Mouse (Mus musculus): Measurements from ENCODE around the gene Pam. TPM values are rescaled to one million over a fixed set of nuclear protein-coding genes. Genes with fewer than 3 reads are reported as not detected.
A peak's percentile ranks its signal among the peaks of the same experiment; 100 is the strongest.

The Pam gene
- polyA plus RNA-seq, 1 experiment from 2014 or later: 21.5 TPM

DNA sequence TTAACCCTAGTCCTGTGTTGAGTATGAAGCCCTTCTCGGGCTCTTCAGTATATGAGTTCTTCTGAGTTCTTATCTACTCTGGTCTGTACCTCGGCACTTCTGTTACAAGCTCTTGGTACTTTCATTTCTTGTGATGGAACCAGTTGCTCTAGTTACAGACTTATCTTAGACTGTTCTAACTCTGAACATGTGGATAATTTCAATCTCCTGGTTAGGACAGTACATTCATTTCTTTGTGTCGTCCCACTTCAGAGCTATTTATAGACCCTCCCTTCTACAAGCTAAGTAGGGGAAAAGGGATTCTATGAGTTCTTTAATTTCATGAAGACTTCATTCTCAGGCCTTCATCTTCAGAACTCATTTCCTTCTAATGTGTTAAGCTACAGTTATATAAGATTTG, 307.8 kb downstream of the Pam start:
- ATAC-seq (replicated peaks; ENCODE audit: low FRiP score) (no peak), DNase-seq (ENCODE audit: low spot score) (no peak)
- Histone ChIP-seq H3K4me2 (ENCODE audit: low read depth, low read length, severe bottlenecking) (no peak overlapping the region), H3K4me3 (ENCODE audit: low read depth, low read length) (no peak overlapping the region), H3K27me3 (ENCODE audit: control insufficient read depth, insufficient read depth, low read length) (no peaks in the 10 kb centered on the region), H3K4me1 (replicated peaks; ENCODE audit: control insufficient read depth, insufficient read depth, low read length) (no peaks in the 10 kb centered on the region), H3K36me3 (ENCODE audit: control insufficient read depth, insufficient read depth, low read length) (no peaks in the 10 kb centered on the region), H3K27ac (ENCODE audit: low read depth, low read length) (no peak overlapping the region), H3K9ac (ENCODE audit: low read length) (no peak overlapping the region), H3K9me3 (ENCODE audit: control insufficient read depth, low read length) (no peaks in the 10 kb centered on the region)
- WGBS: 90% methylated on average over 3 of the region's 3 CpGs

DNA sequence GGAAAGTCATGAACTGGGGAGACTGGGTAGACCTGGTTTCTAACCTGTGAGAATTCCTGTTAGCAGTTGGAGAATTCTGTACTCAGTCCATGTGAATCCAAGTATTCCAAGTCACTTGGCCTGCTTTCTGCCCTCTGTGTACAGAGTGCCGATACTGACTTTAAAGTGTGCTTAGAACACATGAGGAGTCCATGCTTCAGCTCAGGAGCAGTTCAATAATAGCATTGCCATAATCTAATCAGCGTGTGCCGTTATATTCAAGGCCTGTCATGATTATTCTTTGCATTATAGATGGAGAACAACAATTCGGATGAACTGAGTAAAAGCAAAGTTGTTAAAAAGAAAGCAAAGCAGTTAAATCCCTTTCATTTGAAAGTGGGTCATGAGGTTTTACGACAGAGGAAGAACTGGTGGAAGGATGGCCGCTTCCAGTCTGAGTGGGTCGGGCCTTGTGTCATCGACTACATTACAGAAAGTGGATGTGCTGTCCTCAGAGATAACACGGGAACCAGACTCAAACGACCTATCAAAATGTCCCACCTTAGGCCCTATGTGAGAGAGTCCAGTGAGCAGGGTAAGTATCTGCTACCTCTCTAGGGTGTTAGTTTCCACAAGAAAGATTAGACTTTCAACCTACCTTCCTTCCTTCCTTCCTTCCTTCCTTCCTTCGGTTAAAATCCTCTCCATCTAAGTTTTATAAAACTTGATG, 309.6 kb downstream of the Pam start:
- Histone ChIP-seq H3K4me2 (ENCODE audit: low read depth, low read length, severe bottlenecking) (no peak overlapping the region), H3K9me3 (ENCODE audit: control insufficient read depth, low read length) (no peaks in the 10 kb centered on the region), H3K4me1 (replicated peaks; ENCODE audit: control insufficient read depth, insufficient read depth, low read length) (no peaks in the 10 kb centered on the region), H3K36me3 (ENCODE audit: control insufficient read depth, insufficient read depth, low read length) (no peaks in the 10 kb centered on the region), H3K4me3 (ENCODE audit: low read depth, low read length) (no peak overlapping the region), H3K27ac (ENCODE audit: low read depth, low read length) (no peak overlapping the region), H3K27me3 (ENCODE audit: control insufficient read depth, insufficient read depth, low read length) (no peaks in the 10 kb centered on the region), H3K9ac (ENCODE audit: low read length) (no peak overlapping the region)
- no peak for ATAC-seq (replicated peaks; ENCODE audit: low FRiP score)
- no peak for DNase-seq (ENCODE audit: low spot score)
- 92% methylated on average over 11 of the region's 11 CpGs for WGBS

- Histone ChIP-seq H3K27ac (ENCODE audit: low read depth, low read length) (no peak overlapping the region), H3K4me1 (replicated peaks; ENCODE audit: control insufficient read depth, insufficient read depth, low read length) (no peaks in the 10 kb centered on the region), H3K27me3 (ENCODE audit: control insufficient read depth, insufficient read depth, low read length) (no peaks in the 10 kb centered on the region), H3K4me3 (ENCODE audit: low read depth, low read length) (no peak overlapping the region), H3K9ac (ENCODE audit: low read length) (no peak overlapping the region), H3K36me3 (ENCODE audit: control insufficient read depth, insufficient read depth, low read length) (no peaks in the 10 kb centered on the region), H3K4me2 (ENCODE audit: low read depth, low read length, severe bottlenecking) (no peak overlapping the region), H3K9me3 (ENCODE audit: control insufficient read depth, low read length) (no peaks in the 10 kb centered on the region)
- DNase-seq (ENCODE audit: low spot score) (no peak), ATAC-seq (replicated peaks; ENCODE audit: low FRiP score) (no peak)
- WGBS: 80% methylated on average over 7 of the region's 7 CpGs
These were observed 310.5 kb downstream of the Pam start for GRCm38 (mm10) chr1:97784928-97785327.

- Histone ChIP-seq H3K36me3 (ENCODE audit: control insufficient read depth, insufficient read depth, low read length) (no peaks in the 10 kb centered on the region), H3K9me3 (ENCODE audit: control insufficient read depth, low read length) (no peaks in the 10 kb centered on the region), H3K9ac (ENCODE audit: low read length) (no peak overlapping the region), H3K4me3 (ENCODE audit: low read depth, low read length) (no peak overlapping the region), H3K4me2 (ENCODE audit: low read depth, low read length, severe bottlenecking) (no peak overlapping the region), H3K27me3 (ENCODE audit: control insufficient read depth, insufficient read depth, low read length) (no peaks in the 10 kb centered on the region), H3K4me1 (replicated peaks; ENCODE audit: control insufficient read depth, insufficient read depth, low read length) (no peaks in the 10 kb centered on the region), H3K27ac (ENCODE audit: low read depth, low read length) (no peak overlapping the region)
- WGBS: 99% methylated on average over 7 of the region's 7 CpGs
- DNase-seq (ENCODE audit: low spot score): no peak
- no peak for ATAC-seq (replicated peaks; ENCODE audit: low FRiP score)
These were observed 313.8 kb downstream of the Pam start for GRCm38 (mm10) chr1:97781674-97782073.

- Histone ChIP-seq H3K9me3 (ENCODE audit: control insufficient read depth, low read length) (no peaks in the 10 kb centered on the region), H3K9ac (ENCODE audit: low read length) (no peak overlapping the region), H3K4me1 (replicated peaks; ENCODE audit: control insufficient read depth, insufficient read depth, low read length) (peaks cover 3% of the 10 kb centered on the region; the same call in 1 of the 2 replicates), H3K4me2 (ENCODE audit: low read depth, low read length, severe bottlenecking) (no peak overlapping the region), H3K4me3 (ENCODE audit: low read depth, low read length) (no peak overlapping the region), H3K27me3 (ENCODE audit: control insufficient read depth, insufficient read depth, low read length) (no peaks in the 10 kb centered on the region), H3K36me3 (ENCODE audit: control insufficient read depth, insufficient read depth, low read length) (no peaks in the 10 kb centered on the region), H3K27ac (ENCODE audit: low read depth, low read length) (no peak overlapping the region)
- DNase-seq (ENCODE audit: low spot score) (no peak), ATAC-seq (replicated peaks; ENCODE audit: low FRiP score) (no peak)
- 91% methylated on average over 2 of the region's 2 CpGs for WGBS
These were observed 321.5 kb downstream of the Pam start for GRCm38 (mm10) chr1:97773973-97774372.

GRCm38 (mm10) chr1:97773362-97773761, 322.1 kb downstream of the Pam start:
- Histone ChIP-seq H3K4me2 (ENCODE audit: low read depth, low read length, severe bottlenecking) (no peak overlapping the region), H3K4me3 (ENCODE audit: low read depth, low read length) (no peak overlapping the region), H3K27me3 (ENCODE audit: control insufficient read depth, insufficient read depth, low read length) (no peaks in the 10 kb centered on the region), H3K9me3 (ENCODE audit: control insufficient read depth, low read length) (no peaks in the 10 kb centered on the region), H3K4me1 (replicated peaks; ENCODE audit: control insufficient read depth, insufficient read depth, low read length) (peaks cover 3% of the 10 kb centered on the region; the same call in 1 of the 2 replicates), H3K27ac (ENCODE audit: low read depth, low read length) (no peak overlapping the region), H3K36me3 (ENCODE audit: control insufficient read depth, insufficient read depth, low read length) (no peaks in the 10 kb centered on the region), H3K9ac (ENCODE audit: low read length) (no peak overlapping the region)
- no peak for ATAC-seq (replicated peaks; ENCODE audit: low FRiP score)
- WGBS: 83% methylated on average over 6 of the region's 6 CpGs
- DNase-seq (ENCODE audit: low spot score): no peak

DNA sequence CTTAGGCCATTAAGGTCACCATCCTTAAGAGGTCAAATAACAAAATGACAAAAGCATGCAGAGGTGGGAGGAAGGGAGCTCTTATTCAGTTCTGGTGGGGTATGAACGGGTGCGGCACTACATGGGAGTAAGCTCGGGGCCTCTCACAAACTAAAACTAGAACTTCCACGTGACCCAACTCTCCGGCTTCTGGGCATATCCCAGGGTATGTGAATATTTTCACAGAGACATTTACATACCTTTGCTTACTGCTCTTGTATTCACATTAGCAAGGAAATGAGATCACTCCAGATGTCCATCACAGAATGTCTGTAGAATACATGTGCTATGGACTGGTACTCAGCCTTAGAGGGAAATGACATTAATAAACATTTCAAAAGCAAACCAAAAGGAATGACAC, 323.7 kb downstream of the Pam start:
- Histone ChIP-seq H3K9ac (ENCODE audit: low read length) (no peak overlapping the region), H3K36me3 (ENCODE audit: control insufficient read depth, insufficient read depth, low read length) (no peaks in the 10 kb centered on the region), H3K27me3 (ENCODE audit: control insufficient read depth, insufficient read depth, low read length) (no peaks in the 10 kb centered on the region), H3K4me3 (ENCODE audit: low read depth, low read length) (no peak overlapping the region), H3K27ac (ENCODE audit: low read depth, low read length) (no peak overlapping the region), H3K9me3 (ENCODE audit: control insufficient read depth, low read length) (no peaks in the 10 kb centered on the region), H3K4me1 (replicated peaks; ENCODE audit: control insufficient read depth, insufficient read depth, low read length) (peaks cover 4% of the 10 kb centered on the region; the same call in 1 of the 2 replicates), H3K4me2 (ENCODE audit: low read depth, low read length, severe bottlenecking) (no peak overlapping the region)
- ATAC-seq (replicated peaks; ENCODE audit: low FRiP score) (no peak), DNase-seq (ENCODE audit: low spot score) (no peak)
- 95% methylated on average over 5 of the region's 5 CpGs for WGBS

DNA sequence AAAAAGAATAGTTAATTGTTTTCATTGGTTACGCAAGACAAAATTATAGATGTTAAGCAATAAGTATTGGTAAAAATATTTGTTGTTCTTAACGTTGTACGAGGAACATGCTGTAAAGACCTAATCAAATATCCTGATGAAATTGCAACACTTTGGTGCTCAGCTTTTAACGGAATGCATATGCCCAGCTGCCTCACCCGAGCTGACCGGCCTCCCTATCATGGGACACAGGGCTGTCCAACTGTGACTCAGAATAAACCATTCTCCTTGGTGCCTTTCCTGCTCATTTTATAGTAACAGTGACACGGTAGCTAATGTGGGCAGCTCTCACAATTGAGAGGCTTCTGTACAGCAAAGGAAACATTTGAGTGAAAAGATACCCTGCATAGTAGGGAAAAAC, 324.3 kb downstream of the Pam start:
- no peaks in the 10 kb centered on the region for H3K9me3 ChIP-seq (ENCODE audit: control insufficient read depth, low read length)
- no peaks in the 10 kb centered on the region for H3K36me3 ChIP-seq (ENCODE audit: control insufficient read depth, insufficient read depth, low read length)
- no peak overlapping the region for H3K9ac ChIP-seq (ENCODE audit: low read length)
- no peak for ATAC-seq (replicated peaks; ENCODE audit: low FRiP score)
- no peak overlapping the region for H3K27ac ChIP-seq (ENCODE audit: low read depth, low read length)
- H3K4me3 ChIP-seq (ENCODE audit: low read depth, low read length): no peak overlapping the region; the same call in 1 of the 2 replicates
- 76% methylated on average over 7 of the region's 7 CpGs for WGBS
- 0 out of 2 replicates have a peak overlapping the region, but pooled peaks have one; percentile 26 for H3K4me2 ChIP-seq (ENCODE audit: low read depth, low read length, severe bottlenecking)
- H3K4me1 ChIP-seq (replicated peaks; ENCODE audit: control insufficient read depth, insufficient read depth, low read length): peaks cover 4% of the 10 kb centered on the region; the same call in 1 of the 2 replicates
- H3K27me3 ChIP-seq (ENCODE audit: control insufficient read depth, insufficient read depth, low read length): no peaks in the 10 kb centered on the region
- no peak for DNase-seq (ENCODE audit: low spot score)

Data from forebrain, embryonic 11.5 days (tissue).